Mouse (Mus musculus) central nervous system, embryonic 11.5 days (tissue): ENCODE data around the gene Prkg2. TPM values are rescaled to one million over a fixed set of nuclear protein-coding genes. Genes with fewer than 3 reads are reported as not detected.

Source experiments
- polyA plus RNA-seq: library from polyadenylated mRNA; depleted of rRNA; stranded (reverse); fragments of >200 nt; gene quantifications from 2 replicates; pipeline ENCODE4 v1.2.3, GENCODE M21; 2012; rRNA removed

The Prkg2 gene
- 1.8 and 2.0 TPM in 2 replicates for polyA plus RNA-seq

DNA sequence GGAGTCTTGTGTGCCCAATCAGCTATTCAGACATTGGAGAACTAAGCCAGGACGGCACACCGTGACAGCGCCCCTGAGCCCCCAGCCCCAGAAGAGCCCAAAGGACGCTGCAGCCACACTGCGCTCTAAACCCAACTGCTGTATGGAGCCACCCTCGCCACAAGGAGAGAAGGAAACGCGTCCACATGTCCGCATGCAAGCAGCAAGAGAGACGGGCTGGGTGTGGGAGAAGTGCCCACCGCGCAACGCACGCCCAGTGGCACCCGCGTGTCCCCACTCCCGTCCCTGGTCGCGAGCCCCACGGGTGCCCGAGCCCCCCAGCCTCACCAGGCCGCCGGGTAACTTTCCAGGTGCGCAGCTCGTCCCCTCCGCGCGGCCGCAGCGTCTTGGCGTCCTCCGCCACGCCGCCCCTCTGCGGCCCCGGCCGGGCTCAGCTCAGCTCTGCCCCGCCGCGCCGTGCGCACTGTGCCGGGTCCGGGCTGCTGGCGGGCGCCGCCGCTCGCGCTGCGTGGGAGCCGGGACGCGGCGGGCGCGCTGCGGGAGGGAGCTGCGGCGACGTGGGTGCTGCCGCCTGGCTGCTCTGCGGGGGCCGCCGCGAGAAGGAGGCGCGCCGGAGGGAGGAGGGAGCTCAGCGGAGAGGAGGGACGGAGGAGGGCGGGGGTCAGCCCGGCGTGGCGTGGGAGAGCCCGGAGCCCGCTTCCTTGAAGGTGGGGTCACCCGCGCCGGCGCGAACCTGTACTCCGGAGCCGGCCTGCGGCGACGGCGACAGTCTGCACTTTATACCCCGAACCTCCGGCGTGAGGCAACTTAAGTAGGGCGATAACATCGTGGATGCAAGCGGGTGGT, at the start of gene Prkg2:
Prkg2 (minus strand) TSS at position 756 of the 846 bp plus-strand sequence.

Other genes starting within 250 kb of the Prkg2 start
- gene Bmp3, start 182.9 kb downstream of the Prkg2 start, polyA plus RNA-seq = 0.50 and 1.1 TPM in 2 replicates